Mouse (Mus musculus) brain, embryonic 14.5 days (tissue): ENCODE results near the gene Txnrd2.

ENCODE experiments used
- CTCF ChIP-seq: fragments of 200-500 bp; IDR thresholded peaks from 2 replicates; pipeline ENCODE4 v1.5.1; 2012; ENCODE audit warnings: inconsistent platforms, mild to moderate bottlenecking, moderate library complexity, borderline replicate concordance; ENCODE audit not compliant: insufficient read depth, insufficient read length; ENCODE audit errors: extremely low read depth
- POLR2A ChIP-seq: fragments of 200-500 bp; IDR thresholded peaks from 2 replicates; pipeline ENCODE4 v1.6.1; 2012; ENCODE audit warnings: mild to moderate bottlenecking, inconsistent platforms, borderline replicate concordance; ENCODE audit not compliant: poor library complexity, insufficient read depth, insufficient read length, severe bottlenecking; ENCODE audit errors: extremely low read depth

- no peak for TF ChIP-seq CTCF
- TF ChIP-seq POLR2A, result no peak
These were observed 16.4 kb upstream of the Txnrd2 start for GRCm38 (mm10) chr16:18409776-18410175.
